ENCODE assay signal across 8 mouse cellular contexts in the genomic region with DNA sequence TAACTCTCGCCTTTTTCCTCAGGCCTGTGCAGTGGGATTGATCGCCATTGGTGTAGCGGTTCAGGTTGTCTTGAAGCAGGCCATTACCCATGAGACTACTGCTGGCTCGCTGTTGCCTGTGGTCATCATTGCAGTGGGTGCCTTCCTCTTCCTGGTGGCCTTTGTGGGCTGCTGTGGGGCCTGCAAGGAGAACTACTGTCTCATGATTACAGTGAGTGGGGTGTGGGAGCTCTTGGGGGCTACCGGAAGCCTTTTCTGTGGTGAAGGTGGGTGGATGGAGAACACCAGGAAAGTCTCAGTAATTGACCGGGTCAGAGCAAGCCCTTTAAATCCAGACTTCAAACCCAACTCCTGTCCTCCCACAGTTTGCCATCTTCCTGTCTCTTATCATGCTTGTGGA. TPM values are rescaled to one million over a fixed set of nuclear protein-coding genes. Genes with fewer than 3 reads are reported as not detected.
DNase-seq lines count a peak whose midpoint lies in the region; ATAC-seq and TF ChIP-seq lines count a peak whose summit lies in the region.

No protein-coding gene starts in this region.

- no peak for DNase-seq in heart, postnatal 14 days
- DNase-seq in forebrain, postnatal 0 days, result no peak
- DNase-seq in T-cell, adult 2 months (ENCODE audit: low spot score), result no peak
- no peak for DNase-seq in testis, postnatal 14 days (ENCODE audit: low spot score)
- no peak for DNase-seq in spleen, postnatal 4 days (ENCODE audit: low spot score in 2 of 2)

- peaks cover 23% of the 10 kb centered on the region for H3K36me3 ChIP-seq in heart, embryonic 15.5 days
- peaks cover 4% of the 10 kb centered on the region for H3K36me3 ChIP-seq in ES-Bruce4 (ENCODE audit: control insufficient read depth, insufficient read depth, low read length, poor library complexity, severe bottlenecking)
- H3K36me3 ChIP-seq in forebrain, postnatal 0 days (ENCODE audit: insufficient read depth), result no peaks in the 10 kb centered on the region
- H3K36me3 ChIP-seq in macrophage (ENCODE audit: inconsistent target), result peaks cover 40% of the 10 kb centered on the region

- peaks cover 32% of the 10 kb centered on the region for H3K4me1 ChIP-seq in heart, embryonic 15.5 days (replicated peaks)
- peaks cover 1% of the 10 kb centered on the region for H3K4me1 ChIP-seq in ES-Bruce4 (ENCODE audit: control insufficient read depth, insufficient read depth, low read length)
- no peaks in the 10 kb centered on the region for H3K4me1 ChIP-seq in forebrain, postnatal 0 days (ENCODE audit: insufficient read depth)

- no peak for TF ChIP-seq CTCF in ES-Bruce4 (IDR thresholded peaks at IDR 0.05; ENCODE audit: low read depth, low read length)
- TF ChIP-seq CTCF in forebrain, postnatal 0 days (IDR thresholded peaks at IDR 0.05; ENCODE audit: low read depth), result no peak

- peak overlapping the region; percentile 97 for H3K4me3 ChIP-seq in heart, embryonic 15.5 days
- H3K4me3 ChIP-seq in ES-Bruce4 (ENCODE audit: low read depth, low read length) (peak overlapping the region; percentile 90), macrophage (ENCODE audit: inconsistent target) (peak overlapping the region; percentile 82)
- no peak overlapping the region for H3K4me3 ChIP-seq in forebrain, postnatal 0 days (ENCODE audit: low read depth, low read length)

- H3K9ac ChIP-seq in heart, embryonic 15.5 days, result no peak overlapping the region
- H3K9ac ChIP-seq in ES-Bruce4 (ENCODE audit: low read depth, poor library complexity, severe bottlenecking), result peak overlapping the region; percentile 95; the same call in 1 of the 2 replicates
- H3K9ac ChIP-seq in forebrain, postnatal 0 days, result no peak overlapping the region

- intact Hi-C loops in heart, postnatal 14 days (cut with DNase I), result no loop called here

- H3K9me3 ChIP-seq in heart, embryonic 15.5 days (replicated peaks), result no peaks in the 10 kb centered on the region
- H3K9me3 ChIP-seq in ES-Bruce4 (replicated peaks; ENCODE audit: control insufficient read depth, insufficient read depth, low read length, poor library complexity, severe bottlenecking), result no peaks in the 10 kb centered on the region
- no peaks in the 10 kb centered on the region for H3K9me3 ChIP-seq in forebrain, postnatal 0 days (ENCODE audit: low read length)

- no peak for ATAC-seq in heart, embryonic 15.5 days (replicated peaks; ENCODE audit: insufficient number of reproducible peaks, insufficient read depth, low FRiP score, low read depth)
- no peak for ATAC-seq in forebrain, postnatal 0 days

- no peak for TF ChIP-seq POLR2A in ES-Bruce4 (IDR thresholded peaks at IDR 0.05; ENCODE audit: insufficient read depth, low read length)

- no peaks in the 10 kb centered on the region for H3K27me3 ChIP-seq in heart, embryonic 15.5 days
- H3K27me3 ChIP-seq in ES-Bruce4 (ENCODE audit: control insufficient read depth, insufficient read depth, low read length, poor library complexity, severe bottlenecking), result no peaks in the 10 kb centered on the region
- no peaks in the 10 kb centered on the region for H3K27me3 ChIP-seq in forebrain, postnatal 0 days (ENCODE audit: insufficient read depth, low read length)

- TF ChIP-seq EP300 in ES-Bruce4 (IDR thresholded peaks at IDR 0.05; ENCODE audit: insufficient read depth, low read depth, low read length), result no peak

- peaks cover 50% of the 10 kb centered on the region for H3K79me2 ChIP-seq in macrophage (ENCODE audit: inconsistent target)

- peak overlapping the region; percentile 78 for H3K4me2 ChIP-seq in heart, embryonic 15.5 days
- 0 out of 2 replicates have a peak overlapping the region, but pooled peaks have one; percentile 90 for H3K4me2 ChIP-seq in forebrain, postnatal 0 days (ENCODE audit: low read depth)

- no peak overlapping the region for H3K27ac ChIP-seq in heart, embryonic 15.5 days
- H3K27ac ChIP-seq in ES-Bruce4 (ENCODE audit: insufficient read depth, low read length) (no peak overlapping the region), macrophage (peak overlapping the region; percentile 81)
- no peak overlapping the region for H3K27ac ChIP-seq in forebrain, postnatal 0 days (ENCODE audit: low read depth, low read length)

- 78% methylated on average over 6 of the region's 6 CpGs for WGBS in heart, embryonic 15.5 days
- 91% methylated on average over 6 of the region's 6 CpGs for WGBS in forebrain, postnatal 0 days
- WGBS in macrophage (ENCODE audit: missing documents), result 50% methylated on average over 6 of the region's 6 CpGs

RNA-seq across cellular contexts. Expression of a gene that starts 10.6 kb away (rescaled TPM):
- 420 and 427 TPM in 2 replicates for polyA plus RNA-seq in heart, embryonic 15.5 days (2015; fragmentation: Nextera tagmentation; extraction: Ambion mirVana)
- 100 to 1,000 TPM; 127 to 131 TPM for total RNA-seq in heart, postnatal 14 days (2021)
- 116 and 130 TPM in 2 replicates for polyA plus RNA-seq in ES-Bruce4 (2011; ENCODE audit: insufficient read depth, insufficient read length, low read depth, missing spikeins)
- total RNA-seq in forebrain, postnatal 0 days (2014; rRNA removed), result 11.7 and 25.2 TPM in 2 replicates
- polyA plus RNA-seq in forebrain, postnatal 0 days (2015; fragmentation: Nextera tagmentation; extraction: Ambion mirVana), result 168 and 188 TPM in 2 replicates
- total RNA-seq in macrophage (2018; cell fraction: chromatin; rRNA removed), result 100 to 1,000 TPM in 20 of 26 experiments, 10 to 100 TPM in 6; 64.3 to 309 (median 139) TPM
- total RNA-seq in macrophage (2018; cell fraction: cytosol; rRNA removed), result 1,000 to 10,000 TPM in 13 of 26 experiments, 100 to 1,000 TPM in 13; 763 to 1,370 (median 956) TPM
- 1,000 to 10,000 TPM in 4 of 26 experiments, 100 to 1,000 TPM in 22; 352 to 1,389 (median 692) TPM for total RNA-seq in macrophage (2018; cell fraction: nucleus; rRNA removed)
- polyA plus RNA-seq in macrophage (2018), result 1,227 to 1,611 TPM (median 1,544 TPM) in 3 replicates

RNA-seq across cellular contexts. Expression of a gene that starts 11.3 kb away (rescaled TPM):
- polyA plus RNA-seq in heart, embryonic 15.5 days (2015; fragmentation: Nextera tagmentation; extraction: Ambion mirVana), result 10.5 and 11.8 TPM in 2 replicates
- 1 to 10 TPM; 8.6 to 9.5 TPM for total RNA-seq in heart, postnatal 14 days (2021)
- polyA plus RNA-seq in ES-Bruce4 (2011; ENCODE audit: insufficient read depth, insufficient read length, low read depth, missing spikeins) (3.5 and 3.9 TPM in 2 replicates), macrophage (2018) (0.53 to 1.3 TPM (median 0.92 TPM) in 3 replicates)
- total RNA-seq in forebrain, postnatal 0 days (2014; rRNA removed), result 4.1 and 5.8 TPM in 2 replicates
- 6.9 and 10.2 TPM in 2 replicates for polyA plus RNA-seq in forebrain, postnatal 0 days (2015; fragmentation: Nextera tagmentation; extraction: Ambion mirVana)
- total RNA-seq in macrophage (2018; cell fraction: chromatin; rRNA removed), result 10 to 100 TPM in 6 of 26 experiments, 1 to 10 TPM in 20; 2.7 to 12.5 (median 8.1) TPM
- total RNA-seq in macrophage (2018; cell fraction: cytosol; rRNA removed), result 1 to 10 TPM in 9 of 26 experiments, under 1 TPM in 17; 0.36 to 1.5 (median 0.79) TPM
- total RNA-seq in macrophage (2018; cell fraction: nucleus; rRNA removed), result 1 to 10 TPM; 2.8 to 8.7 (median 6.3) TPM

RNA-seq across cellular contexts. Expression of a gene that starts 12.4 kb away (rescaled TPM):
- polyA plus RNA-seq in heart, embryonic 15.5 days (2015; fragmentation: Nextera tagmentation; extraction: Ambion mirVana), result 208 and 212 TPM in 2 replicates
- total RNA-seq in heart, postnatal 14 days (2021), result 100 to 1,000 TPM; 177 to 183 TPM
- polyA plus RNA-seq in ES-Bruce4 (2011; ENCODE audit: insufficient read depth, insufficient read length, low read depth, missing spikeins), result 36.7 and 44.5 TPM in 2 replicates
- total RNA-seq in forebrain, postnatal 0 days (2014; rRNA removed), result 120 and 149 TPM in 2 replicates
- polyA plus RNA-seq in forebrain, postnatal 0 days (2015; fragmentation: Nextera tagmentation; extraction: Ambion mirVana), result 246 and 305 TPM in 2 replicates
- total RNA-seq in macrophage (2018; cell fraction: chromatin; rRNA removed), result 10 to 100 TPM in 21 of 26 experiments, 1 to 10 TPM in 5; 5.8 to 37.8 (median 15.4) TPM
- total RNA-seq in macrophage (2018; cell fraction: cytosol; rRNA removed), result 100 to 1,000 TPM; 105 to 174 (median 124) TPM
- total RNA-seq in macrophage (2018; cell fraction: nucleus; rRNA removed), result 10 to 100 TPM; 12.8 to 51.2 (median 30.7) TPM
- 77.8 to 126 TPM (median 124 TPM) in 3 replicates for polyA plus RNA-seq in macrophage (2018)

RNA-seq across cellular contexts. Expression of a gene that starts 19.9 kb away (rescaled TPM):
- 2.8 and 2.9 TPM in 2 replicates for polyA plus RNA-seq in heart, embryonic 15.5 days (2015; fragmentation: Nextera tagmentation; extraction: Ambion mirVana)
- 1 to 10 TPM; 2.8 TPM for total RNA-seq in heart, postnatal 14 days (2021)
- 2.8 and 3.0 TPM in 2 replicates for polyA plus RNA-seq in ES-Bruce4 (2011; ENCODE audit: insufficient read depth, insufficient read length, low read depth, missing spikeins)
- total RNA-seq in forebrain, postnatal 0 days (2014; rRNA removed), result 15.7 and 19.1 TPM in 2 replicates
- polyA plus RNA-seq in forebrain, postnatal 0 days (2015; fragmentation: Nextera tagmentation; extraction: Ambion mirVana), result 4.3 and 6.7 TPM in 2 replicates
- 1 to 10 TPM in 1 of 26 experiments, under 1 TPM in 4, not detected in 21; 0.13 to 2.9 (median 0.18) TPM for total RNA-seq in macrophage (2018; cell fraction: chromatin; rRNA removed)
- total RNA-seq in macrophage (2018; cell fraction: cytosol; rRNA removed), result under 1 TPM in 8 of 26 experiments, not detected in 18; under 0.01 to 0.29 (median 0.05) TPM
- total RNA-seq in macrophage (2018; cell fraction: nucleus; rRNA removed), result under 1 TPM in 5 of 26 experiments, not detected in 21; 0.16 to 0.99 (median 0.30) TPM
- 0.03 TPM in 1 of 3 replicates, not detected in the others for polyA plus RNA-seq in macrophage (2018)

RNA-seq across cellular contexts. Expression of a gene that starts 22.2 kb away (rescaled TPM):
- 7.0 and 8.1 TPM in 2 replicates for polyA plus RNA-seq in heart, embryonic 15.5 days (2015; fragmentation: Nextera tagmentation; extraction: Ambion mirVana)
- total RNA-seq in heart, postnatal 14 days (2021), result 100 to 1,000 TPM; 163 to 167 TPM
- polyA plus RNA-seq in ES-Bruce4 (2011; ENCODE audit: insufficient read depth, insufficient read length, low read depth, missing spikeins) (1.6 and 3.2 TPM in 2 replicates), macrophage (2018) (not detected in 3 replicates)
- total RNA-seq in forebrain, postnatal 0 days (2014; rRNA removed), result 7.7 and 12.7 TPM in 2 replicates
- 5.8 and 7.7 TPM in 2 replicates for polyA plus RNA-seq in forebrain, postnatal 0 days (2015; fragmentation: Nextera tagmentation; extraction: Ambion mirVana)
- 1 to 10 TPM in 7 of 26 experiments, under 1 TPM in 16, not detected in 3; 0.26 to 1.7 (median 0.65) TPM for total RNA-seq in macrophage (2018; cell fraction: chromatin; rRNA removed)
- total RNA-seq in macrophage (2018; cell fraction: cytosol; rRNA removed), result not detected
- total RNA-seq in macrophage (2018; cell fraction: nucleus; rRNA removed), result 1 to 10 TPM in 1 of 26 experiments, under 1 TPM in 13, not detected in 12; 0.18 to 2.1 (median 0.34) TPM
